Mouse (Mus musculus): ENCODE measurements around the gene Cnga2. TPM values are rescaled to one million over a fixed set of nuclear protein-coding genes. Genes with fewer than 3 reads are reported as not detected.
A peak's percentile ranks its signal among the peaks of the same experiment; 100 is the strongest.

Gene Cnga2
- total and polyA plus RNA-seq, 2 experiments from 2014 or later, result 0.27 to 0.60 TPM

DNA sequence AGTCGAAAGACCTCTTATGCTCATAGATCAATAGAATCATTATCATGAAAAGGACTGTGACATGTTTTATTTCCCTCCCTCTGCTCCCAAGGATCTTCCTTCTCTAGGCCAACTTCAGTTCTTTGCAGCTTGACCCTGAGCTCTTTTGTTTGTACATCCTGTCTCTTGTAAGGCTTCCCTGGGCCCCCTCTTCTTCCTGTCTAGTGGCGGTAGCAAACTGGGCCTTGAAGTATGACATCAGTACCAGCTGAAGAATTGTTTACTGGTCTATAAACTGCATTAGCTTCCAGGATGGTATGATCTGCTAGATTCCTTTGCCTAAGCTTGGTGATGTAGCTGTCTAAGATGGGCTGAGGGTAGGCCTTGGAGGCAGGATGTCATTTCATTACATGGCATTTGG, 10.3 kb upstream of the Cnga2 start:
- no peak overlapping the region for H3K27ac ChIP-seq (ENCODE audit: low read depth, low read length)
- TF ChIP-seq CTCF (IDR thresholded peaks at IDR 0.05), result no peak
- DNase-seq (ENCODE audit: low spot score) (no peak), ATAC-seq (ENCODE audit: low FRiP score) (no peak)
- no peaks in the 10 kb centered on the region for H3K9me3 ChIP-seq (ENCODE audit: low read length)
- no peaks in the 10 kb centered on the region for H3K36me3 ChIP-seq (ENCODE audit: insufficient read depth, low read length)
- no peak overlapping the region for H3K4me3 ChIP-seq (ENCODE audit: low read depth, low read length)
- WGBS, result 65% methylated on average over 2 of the region's 2 CpGs
- H3K9ac ChIP-seq (replicated peaks; ENCODE audit: low read length, poor library complexity, severe bottlenecking), result no peak overlapping the region
- no peaks in the 10 kb centered on the region for H3K4me1 ChIP-seq (ENCODE audit: insufficient read depth, low read length)
- no peak overlapping the region for H3K4me2 ChIP-seq (ENCODE audit: low read depth, low read length, poor library complexity, severe bottlenecking)
- no peaks in the 10 kb centered on the region for H3K27me3 ChIP-seq (ENCODE audit: insufficient read depth, low read length)

DNA sequence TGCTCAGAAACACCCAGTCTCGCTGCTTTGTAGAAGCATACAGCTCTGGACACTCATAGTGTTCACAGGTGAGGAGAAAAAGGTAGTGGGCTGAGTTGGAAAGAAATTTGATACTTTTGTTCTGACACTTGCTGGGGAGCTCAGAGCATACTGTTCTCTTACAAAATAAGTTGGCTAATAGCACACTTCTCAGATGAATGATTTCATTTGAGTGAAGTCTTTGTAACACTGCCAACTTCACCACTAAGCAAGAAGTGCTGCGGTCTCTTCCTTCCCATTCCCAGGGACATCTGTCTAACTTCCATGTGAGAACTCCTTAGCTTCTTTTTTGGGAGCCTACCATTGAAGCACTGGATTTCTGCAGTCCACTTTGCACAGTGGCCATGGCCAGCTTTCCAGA, 8.4 kb upstream of the Cnga2 start:
- WGBS, result 76% methylated on average over 2 of the region's 2 CpGs
- H3K4me3 ChIP-seq (ENCODE audit: low read depth, low read length), result no peak overlapping the region

DNA sequence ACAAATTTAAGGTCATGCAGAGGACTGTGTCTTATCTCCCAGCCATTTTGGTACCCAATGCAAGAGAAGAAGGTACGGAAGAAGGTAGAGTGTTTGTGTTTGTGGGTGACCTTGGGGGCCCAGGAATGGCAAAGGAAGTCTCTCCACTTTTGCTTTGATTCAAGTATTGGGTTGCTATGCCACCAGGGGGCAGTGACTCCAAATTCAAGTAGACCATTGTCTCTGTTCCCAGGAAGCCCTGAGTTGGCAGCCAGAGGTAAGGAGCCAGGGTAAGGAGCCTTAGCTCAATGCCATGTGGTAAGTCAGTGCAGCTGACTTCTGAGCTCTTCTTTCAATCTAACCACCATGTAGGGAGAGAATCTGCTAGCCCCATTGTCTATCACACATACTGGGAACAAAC, 7.9 kb upstream of the Cnga2 start:
- Histone ChIP-seq H3K4me3 (ENCODE audit: low read depth, low read length) (no peak overlapping the region), H3K27ac (ENCODE audit: low read depth, low read length) (no peak overlapping the region), H3K9me3 (ENCODE audit: low read length) (no peaks in the 10 kb centered on the region), H3K9ac (replicated peaks; ENCODE audit: low read length, poor library complexity, severe bottlenecking) (no peak overlapping the region), H3K36me3 (ENCODE audit: insufficient read depth, low read length) (no peaks in the 10 kb centered on the region), H3K4me1 (ENCODE audit: insufficient read depth, low read length) (no peaks in the 10 kb centered on the region), H3K4me2 (ENCODE audit: low read depth, low read length, poor library complexity, severe bottlenecking) (no peak overlapping the region), H3K27me3 (ENCODE audit: insufficient read depth, low read length) (no peaks in the 10 kb centered on the region)
- WGBS, result 82% methylated on average over 1 of the region's 1 CpGs
- no peak for ATAC-seq (ENCODE audit: low FRiP score)
- no peak for DNase-seq (ENCODE audit: low spot score)
- TF ChIP-seq CTCF (IDR thresholded peaks at IDR 0.05), result peak; percentile 25

More for the DNA sequence above, 8.4 kb upstream of the Cnga2 start:
- no peaks in the 10 kb centered on the region for H3K36me3 ChIP-seq (ENCODE audit: insufficient read depth, low read length)
- no peak overlapping the region for H3K9ac ChIP-seq (replicated peaks; ENCODE audit: low read length, poor library complexity, severe bottlenecking)
- H3K4me1 ChIP-seq (ENCODE audit: insufficient read depth, low read length), result no peaks in the 10 kb centered on the region
- TF ChIP-seq CTCF (IDR thresholded peaks at IDR 0.05), result no peak
- no peak overlapping the region for H3K27ac ChIP-seq (ENCODE audit: low read depth, low read length)
- H3K27me3 ChIP-seq (ENCODE audit: insufficient read depth, low read length), result no peaks in the 10 kb centered on the region
- H3K4me2 ChIP-seq (ENCODE audit: low read depth, low read length, poor library complexity, severe bottlenecking), result no peak overlapping the region
- DNase-seq (ENCODE audit: low spot score), result no peak
- no peak for ATAC-seq (ENCODE audit: low FRiP score)
- no peaks in the 10 kb centered on the region for H3K9me3 ChIP-seq (ENCODE audit: low read length)

DNA sequence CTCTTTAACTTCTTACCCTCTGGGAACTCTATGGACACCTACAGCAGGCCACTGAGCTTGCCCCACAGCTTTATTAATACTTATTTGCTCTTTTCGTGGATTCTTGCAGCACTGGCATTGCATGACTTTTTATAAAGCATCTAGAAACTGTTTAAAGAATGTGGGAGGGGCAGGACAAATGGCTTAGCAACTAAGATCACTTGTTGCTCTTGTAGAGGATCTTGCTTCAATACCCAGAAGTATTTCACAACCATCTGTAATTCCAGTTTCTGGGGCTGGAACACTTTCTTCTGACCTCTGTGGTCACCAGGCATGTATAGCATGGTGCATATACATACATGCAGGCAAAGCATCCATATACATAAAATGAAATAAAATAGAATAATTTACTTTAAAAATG, 4.3 kb downstream of the Cnga2 start:
- DNase-seq (ENCODE audit: low spot score) (no peak), ATAC-seq (ENCODE audit: low FRiP score) (no peak)
- Histone ChIP-seq H3K9ac (replicated peaks; ENCODE audit: low read length, poor library complexity, severe bottlenecking) (no peak overlapping the region), H3K27me3 (ENCODE audit: insufficient read depth, low read length) (no peaks in the 10 kb centered on the region), H3K36me3 (ENCODE audit: insufficient read depth, low read length) (no peaks in the 10 kb centered on the region), H3K4me2 (ENCODE audit: low read depth, low read length, poor library complexity, severe bottlenecking) (no peak overlapping the region), H3K4me3 (ENCODE audit: low read depth, low read length) (no peak overlapping the region), H3K9me3 (ENCODE audit: low read length) (no peaks in the 10 kb centered on the region), H3K4me1 (ENCODE audit: insufficient read depth, low read length) (no peaks in the 10 kb centered on the region), H3K27ac (ENCODE audit: low read depth, low read length) (no peak overlapping the region)
- 50% methylated on average over 1 of the region's 1 CpGs for WGBS
- no peak for TF ChIP-seq CTCF (IDR thresholded peaks at IDR 0.05)

DNA sequence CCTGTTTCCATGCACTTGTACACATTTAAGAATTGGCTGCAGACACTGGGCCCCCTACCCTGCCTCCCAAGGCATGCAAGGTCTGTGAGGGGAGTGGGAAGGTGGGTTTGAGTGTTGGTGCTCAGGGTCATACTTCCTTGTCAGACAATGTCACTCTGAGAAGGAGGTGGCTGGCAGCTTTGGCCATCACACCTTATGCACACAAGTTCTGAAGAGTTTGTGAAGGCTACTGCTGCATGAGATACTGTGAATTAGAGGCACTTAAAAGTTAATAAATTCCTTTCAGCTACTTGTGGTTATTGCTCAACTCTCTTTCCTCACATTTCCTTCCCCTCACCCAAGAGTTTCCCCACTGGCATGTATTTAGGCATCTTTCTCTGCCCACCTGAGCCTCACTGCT, 18.3 kb downstream of the Cnga2 start:
- H3K9ac ChIP-seq (replicated peaks; ENCODE audit: low read length, poor library complexity, severe bottlenecking), result no peak overlapping the region
- ATAC-seq (ENCODE audit: low FRiP score), result no peak
- no peaks in the 10 kb centered on the region for H3K4me1 ChIP-seq (ENCODE audit: insufficient read depth, low read length)
- no peaks in the 10 kb centered on the region for H3K9me3 ChIP-seq (ENCODE audit: low read length)
- H3K36me3 ChIP-seq (ENCODE audit: insufficient read depth, low read length), result no peaks in the 10 kb centered on the region
- H3K27me3 ChIP-seq (ENCODE audit: insufficient read depth, low read length), result no peaks in the 10 kb centered on the region
- DNase-seq (ENCODE audit: low spot score), result no peak
- H3K4me2 ChIP-seq (ENCODE audit: low read depth, low read length, poor library complexity, severe bottlenecking), result no peak overlapping the region
- H3K27ac ChIP-seq (ENCODE audit: low read depth, low read length), result no peak overlapping the region
- no peak overlapping the region for H3K4me3 ChIP-seq (ENCODE audit: low read depth, low read length)
- TF ChIP-seq CTCF (IDR thresholded peaks at IDR 0.05), result no peak

DNA sequence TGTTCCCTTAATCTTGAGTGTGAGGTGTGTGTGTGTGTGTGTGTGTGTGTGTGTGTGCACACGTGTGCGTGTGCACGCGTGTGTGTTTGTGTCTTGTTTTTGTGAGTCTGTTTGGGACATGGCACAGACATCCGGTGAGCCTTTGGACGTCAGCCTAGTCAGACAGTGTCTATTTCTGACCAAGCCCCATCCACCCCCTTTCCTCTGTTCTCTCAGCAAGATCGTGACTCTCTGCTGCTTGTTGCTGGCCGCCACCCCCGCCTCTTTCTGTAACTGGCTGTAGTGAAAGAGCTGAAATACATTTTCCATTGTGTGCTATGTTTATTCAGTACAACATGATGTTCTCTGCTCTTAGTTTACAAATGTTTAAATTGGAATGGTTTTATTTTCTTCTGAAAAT, 20.6 kb downstream of the Cnga2 start:
- no peak overlapping the region for H3K4me2 ChIP-seq (ENCODE audit: low read depth, low read length, poor library complexity, severe bottlenecking)
- no peaks in the 10 kb centered on the region for H3K4me1 ChIP-seq (ENCODE audit: insufficient read depth, low read length)
- 0 out of 2 replicates have a peak, but pooled peaks have one; percentile 44 for ATAC-seq (ENCODE audit: low FRiP score)
- no peak overlapping the region for H3K27ac ChIP-seq (ENCODE audit: low read depth, low read length)
- H3K9ac ChIP-seq (replicated peaks; ENCODE audit: low read length, poor library complexity, severe bottlenecking), result no peak overlapping the region
- no peaks in the 10 kb centered on the region for H3K9me3 ChIP-seq (ENCODE audit: low read length)
- no peak overlapping the region for H3K4me3 ChIP-seq (ENCODE audit: low read depth, low read length)
- TF ChIP-seq CTCF (IDR thresholded peaks at IDR 0.05), result no peak
- DNase-seq (ENCODE audit: low spot score), result peak; percentile 27
- no peaks in the 10 kb centered on the region for H3K36me3 ChIP-seq (ENCODE audit: insufficient read depth, low read length)
- no peaks in the 10 kb centered on the region for H3K27me3 ChIP-seq (ENCODE audit: insufficient read depth, low read length)
- 59% methylated on average over 9 of the region's 9 CpGs for WGBS
